Mouse (Mus musculus): Measurements from ENCODE around the gene Tmem259.

DNA sequence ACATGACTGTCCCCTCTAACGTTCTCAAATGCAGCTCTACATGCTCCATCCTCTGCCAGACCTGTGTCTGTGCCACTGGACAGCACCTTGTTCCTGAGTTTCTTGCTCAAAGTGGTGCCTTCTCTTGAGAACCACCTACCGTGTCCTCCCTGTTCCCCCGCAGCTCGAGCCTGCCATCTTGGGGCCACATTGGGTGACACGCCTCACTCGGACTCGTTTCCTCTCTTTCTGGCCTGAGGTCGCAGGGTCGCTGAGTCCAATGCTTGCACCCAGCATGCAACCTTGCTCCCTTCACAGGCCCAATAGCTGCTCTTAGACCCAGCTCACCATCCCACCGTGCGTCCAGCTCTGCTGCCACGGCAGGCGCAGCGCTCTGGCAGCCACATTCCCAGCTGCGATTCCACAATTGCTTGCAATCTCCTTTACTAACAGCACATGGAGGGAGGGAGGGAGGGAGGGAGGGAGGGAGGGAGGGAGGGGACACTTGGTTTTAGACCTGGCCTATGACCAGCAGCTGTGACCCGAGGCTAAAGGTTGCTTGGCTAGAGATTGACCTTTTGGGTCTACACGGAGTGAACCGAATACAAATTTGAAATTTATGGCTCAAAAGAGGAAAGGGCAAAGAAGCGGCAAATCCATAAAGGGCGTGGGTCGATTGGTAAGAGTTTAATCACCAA, 25.9 kb downstream of the Tmem259 start:
- TF ChIP-seq CTCF (IDR thresholded peaks at IDR 0.05; ENCODE audit: control insufficient read depth, insufficient read depth, insufficient read length) (peak; percentile 97), FOSL1 (IDR thresholded peaks at IDR 0.05; ENCODE audit: insufficient read depth, low read length, poor library complexity, severe bottlenecking) (no peak), MAX (IDR thresholded peaks at IDR 0.05) (no peak), MYOG (IDR thresholded peaks at IDR 0.05; ENCODE audit: control insufficient read depth, extremely low read depth, insufficient read length) (no peak), USF1 (IDR thresholded peaks at IDR 0.05; ENCODE audit: low read depth) (no peak)

Measured in C2C12 (cell line).